Mouse (Mus musculus) heart, postnatal 0 days (tissue): ENCODE measurements around the gene Gpr171.
A peak's percentile ranks its signal among the peaks of the same experiment; 100 is the strongest.

Source experiments
- CTCF ChIP-seq: IDR thresholded peaks from 2 replicates; pipeline ENCODE4 v1.5.1; 2016; ENCODE audit warnings: antibody characterized with exemption, control low read depth, low read depth
- EP300 ChIP-seq: IDR thresholded peaks from 2 replicates; pipeline ENCODE4 v1.6.1; 2016; ENCODE audit warnings: antibody characterized with exemption, low read depth

GRCm38 (mm10) chr3:59059022-59059541 is 42.5 kb downstream of the Gpr171 start:
- TF ChIP-seq CTCF (peak; percentile 84), EP300 (no peak)
